Mouse (Mus musculus): ENCODE data around the gene Pdzd4.

DNA sequence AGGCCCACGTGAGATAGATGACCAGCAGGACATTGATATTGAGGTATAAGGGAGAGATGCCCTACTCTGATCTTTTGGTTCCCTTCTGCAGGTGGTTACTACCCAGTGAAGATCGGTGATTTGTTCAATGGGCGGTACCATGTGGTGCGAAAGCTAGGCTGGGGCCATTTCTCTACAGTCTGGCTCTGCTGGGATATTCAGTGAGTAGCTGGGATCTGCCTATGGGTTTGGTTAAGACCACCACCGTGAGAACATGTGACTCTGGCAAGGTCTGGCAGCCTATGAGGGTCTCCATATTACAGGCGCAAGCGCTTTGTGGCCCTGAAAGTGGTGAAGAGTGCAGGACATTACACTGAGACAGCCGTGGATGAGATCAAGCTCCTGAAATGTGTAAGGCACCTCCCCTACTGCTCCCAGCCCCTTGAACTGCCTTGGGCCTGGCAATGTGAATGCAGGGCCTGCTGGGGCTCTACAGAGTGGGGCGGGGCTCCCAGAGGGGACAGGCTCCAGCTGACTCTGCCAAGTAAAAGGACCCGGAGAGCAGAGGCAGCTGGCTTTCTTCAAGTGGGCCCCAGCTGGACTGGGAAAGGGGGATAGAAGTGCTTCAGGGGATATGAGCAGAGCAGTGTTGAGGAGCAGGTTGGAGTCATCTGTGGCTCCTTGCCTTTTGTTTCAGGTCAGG, 49.8 kb downstream of the Pdzd4 start:
- TF ChIP-seq CTCF (IDR thresholded peaks at IDR 0.05; ENCODE audit: control insufficient read depth, insufficient read depth, low read length) (no peak), POLR2A (IDR thresholded peaks at IDR 0.05; ENCODE audit: borderline replicate concordance, control insufficient read depth, low read depth, low read length) (no peak)

All from bone marrow, adult 2 months (tissue).